Mouse (Mus musculus) liver, postnatal 0 days (tissue): Measurements from ENCODE around the gene Trpv2.

Source experiments
- CTCF ChIP-seq: sonication (generic); IDR thresholded peaks from 2 replicates; pipeline ENCODE4 v1.5.1; 2016; ENCODE audit warnings: antibody characterized with exemption, low read depth
- EP300 ChIP-seq: IDR thresholded peaks from 2 replicates; pipeline ENCODE4 v1.6.1; 2016; ENCODE audit warnings: antibody characterized with exemption, low read depth, mild to moderate bottlenecking

GRCm38 (mm10) chr11:62630225-62630821 lies 56.0 kb downstream of the Trpv2 start:
- TF ChIP-seq CTCF, result no peak
- TF ChIP-seq EP300, result no peak
